Mouse (Mus musculus) G1E (cell line): ENCODE data around the gene Nek9.

Experiments used
- CTCF ChIP-seq: IDR thresholded peaks from 2 replicates; pipeline ENCODE4 v1.5.1; 2012; ENCODE audit warnings: low read depth, low read length, inconsistent platforms, mixed read lengths
- GATA1 ChIP-seq: IDR thresholded peaks from 2 replicates; pipeline ENCODE4 v1.6.1; 2012; ENCODE audit warnings: borderline replicate concordance, low read length, inconsistent platforms, mixed read lengths
- POLR2AphosphoS5 ChIP-seq: IDR thresholded peaks from 2 replicates; pipeline ENCODE4 v1.6.1; 2012; ENCODE audit warnings: low read depth, low read length, inconsistent platforms; ENCODE audit not compliant: insufficient replicate concordance
- TAL1 ChIP-seq: conservative IDR thresholded peaks from 2 replicates; pipeline ENCODE4 v1.6.1; 2012; ENCODE audit warnings: low read depth, low read length, inconsistent platforms, mixed read lengths

DNA sequence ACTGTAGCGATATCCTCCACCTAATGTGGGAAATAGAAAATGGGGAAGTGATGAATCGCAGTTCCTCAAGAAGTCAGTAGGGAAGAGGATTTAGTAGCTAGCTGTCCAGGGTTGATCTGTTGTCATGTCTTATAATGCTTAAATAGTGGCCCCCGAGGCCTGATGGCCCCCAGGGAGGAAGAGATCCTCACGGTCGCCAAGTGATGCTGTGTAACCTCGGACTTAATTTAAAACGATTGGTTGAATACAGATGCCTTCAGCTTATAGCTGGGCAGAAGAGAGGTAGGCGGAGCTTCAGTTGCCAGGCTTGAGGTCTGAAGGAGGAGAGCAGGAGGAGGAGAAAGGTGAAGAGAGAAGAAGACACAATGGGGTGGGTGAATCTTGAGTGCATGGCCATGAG lies 54.8 kb downstream of the Nek9 start:
- no peak for TF ChIP-seq GATA1
- no peak for TF ChIP-seq CTCF
- no peak for TF ChIP-seq POLR2AphosphoS5
- no peak for TF ChIP-seq TAL1
